Mouse (Mus musculus): ENCODE measurements around the gene Ppp1r36. TPM values are rescaled to one million over a fixed set of nuclear protein-coding genes. Genes with fewer than 3 reads are reported as not detected.
A peak's percentile ranks its signal among the peaks of the same experiment; 100 is the strongest.

The Ppp1r36 gene
- total and polyA plus RNA-seq, 3 experiments = not detected

GRCm38 (mm10) chr12:76402991-76403885, 14.1 kb upstream of the Ppp1r36 start:
- DNase-seq (ENCODE audit: extremely low read depth) = peak; percentile 75
- Histone ChIP-seq H3K9me3 (replicated peaks; ENCODE audit: low read length) (peaks cover 21% of the 10 kb centered on the region), H3K4me3 (replicated peaks in 1 of 3; ENCODE audit: low read depth in 2 of 3, low read length in 2 of 3, poor library complexity in 1 of 3) (peak overlapping the region; percentile 65 to 74 (median 68)), H3K36me3 (replicated peaks in 1 of 2; ENCODE audit: control insufficient read depth in 1 of 2, insufficient read depth in 1 of 2, low read length in 1 of 2) (peaks cover 2 to 13% of the 10 kb centered on the region in 2 experiments), H3K27ac (ENCODE audit: insufficient read depth, low read depth) (peak overlapping the region; percentile 56), H3K4me2 (ENCODE audit: insufficient read depth, low read depth, poor library complexity, severe bottlenecking) (peak overlapping the region; percentile 88), H3K79me2 (replicated peaks; ENCODE audit: control insufficient read depth, extremely low read depth, insufficient read depth, poor library complexity, severe bottlenecking) (no peaks in the 10 kb centered on the region), H3K4me1 (ENCODE audit: control insufficient read depth in 1 of 2, insufficient read depth in 2 of 2) (peaks cover 0 to 13% of the 10 kb centered on the region in 2 experiments; a peak in 2 of 4 replicates), H3K27me3 (replicated peaks) (no peaks in the 10 kb centered on the region), H3K9ac (ENCODE audit: insufficient read depth, low read depth) (peak overlapping the region; percentile 58)
- in situ Hi-C loops (cut with MboI; ENCODE audit: low pct_ligation_motif_present, low pct_unique_long_range_greater_than_20kb, low sequenced_read_pairs) (no loop called here), dilution Hi-C loops (cut with MboI; ENCODE audit: extremely low pct_ligation_motif_present, extremely low pct_unique_long_range_greater_than_20kb, low sequenced_read_pairs) (no loop called here)
- 0 out of 2 replicates have a peak, but pooled peaks have one; percentile 61 for TF ChIP-seq MAZ (IDR thresholded peaks at IDR 0.05; ENCODE audit: low read depth, low read length)
- no peak for TF ChIP-seq JUN (IDR thresholded peaks at IDR 0.05; ENCODE audit: insufficient read depth, low read depth, low read length)
- TF ChIP-seq POLR2AphosphoS2 (IDR thresholded peaks at IDR 0.05; ENCODE audit: low read depth, low read length) = peak; percentile 56; the same call in 1 of the 2 replicates
- no peak for TF ChIP-seq USF1 (IDR thresholded peaks at IDR 0.05; ENCODE audit: low read depth, low read length)
- peak; percentile 37 for TF ChIP-seq SIN3A (IDR thresholded peaks at IDR 0.05; ENCODE audit: low read length)
- TF ChIP-seq CHD2 (IDR thresholded peaks at IDR 0.05; ENCODE audit: low read length) = peak; percentile 47
- peak; percentile 19; the same call in 1 of the 2 replicates for TF ChIP-seq MEF2A (IDR thresholded peaks at IDR 0.05; ENCODE audit: borderline replicate concordance, low read depth, low read length)
- no peak for TF ChIP-seq IRF4 (IDR thresholded peaks at IDR 0.05; ENCODE audit: low read depth, low read length)
- TF ChIP-seq ELF1 (IDR thresholded peaks at IDR 0.05; ENCODE audit: low read depth, low read length) = no peak
- 0 out of 2 replicates have a peak, but pooled peaks have one; percentile 24 for TF ChIP-seq MYC (IDR thresholded peaks at IDR 0.05; ENCODE audit: low read depth, low read length)
- peak; percentile 69 for TF ChIP-seq POLR2A (IDR thresholded peaks at IDR 0.05; ENCODE audit: low read depth, low read length)
- peak; percentile 67 for TF ChIP-seq NELFE (IDR thresholded peaks at IDR 0.05; ENCODE audit: low read depth, low read length)
- peak; percentile 58; the same call in 1 of the 2 replicates for TF ChIP-seq TCF12 (IDR thresholded peaks at IDR 0.05; ENCODE audit: low read depth, low read length)
- TF ChIP-seq NRF1 (IDR thresholded peaks at IDR 0.05; ENCODE audit: low read depth, low read length) = 0 out of 2 replicates have a peak, but pooled peaks have one; percentile 24
- TF ChIP-seq TBP (conservative IDR thresholded peaks at IDR 0.05; ENCODE audit: low read depth, low read length) = no peak
- 0 out of 2 replicates have a peak, but pooled peaks have one; percentile 42 for TF ChIP-seq KAT2A (IDR thresholded peaks at IDR 0.05; ENCODE audit: insufficient replicate concordance, low read length)
- TF ChIP-seq MXI1 (IDR thresholded peaks at IDR 0.05; ENCODE audit: low read depth, low read length) = no peak; the same call in 1 of the 2 replicates
- peak; percentile 39; the same call in 1 of the 2 replicates for TF ChIP-seq ZMIZ1 (IDR thresholded peaks at IDR 0.05; ENCODE audit: low read depth, low read length)
- TF ChIP-seq USF2 (conservative IDR thresholded peaks at IDR 0.05; ENCODE audit: low read depth, low read length) = no peak
- no peak for TF ChIP-seq ZNF384 (IDR thresholded peaks at IDR 0.05; ENCODE audit: low read depth, low read length)
- TF ChIP-seq HCFC1 (IDR thresholded peaks at IDR 0.05; ENCODE audit: low read depth, low read length) = peak; percentile 37; the same call in 1 of the 2 replicates
- no peak for TF ChIP-seq CTCF (conservative IDR thresholded peaks at IDR 0.05 in 1 of 2, IDR thresholded peaks at IDR 0.05 in 1 of 2; ENCODE audit: low read depth in 2 of 2, low read length in 2 of 2)
- no peak for TF ChIP-seq PAX5 (IDR thresholded peaks at IDR 0.05; ENCODE audit: low read length)
- no peak for TF ChIP-seq ZKSCAN1 (IDR thresholded peaks at IDR 0.05; ENCODE audit: borderline replicate concordance, low read depth, low read length)
- no peak for TF ChIP-seq E2F4 (IDR thresholded peaks at IDR 0.05; ENCODE audit: insufficient replicate concordance, low read depth, low read length)
- 0 out of 2 replicates have a peak, but pooled peaks have one; percentile 28 for TF ChIP-seq MAX (IDR thresholded peaks at IDR 0.05; ENCODE audit: low read length)

Data from CH12.LX (cell line).